Mouse (Mus musculus) mouse embryonic stem cell (cell line): Measurements from ENCODE around the gene Ankrd2.

Experiments
- in situ Hi-C, 2 experiments: fragments of 300-500 bp; cut with MboI; formaldehyde crosslinking; loops; 1 replicate in 1 of 2; 3 replicates in 1 of 2; pipeline ENCODE4 v1.14.3; 2019 to 2020; ENCODE audit warnings: low sequenced_read_pairs in 2 of 2, low pct_unique_long_range_greater_than_20kb in 1 of 2, mixed read lengths in 1 of 2; ENCODE audit not compliant: unreplicated experiment in 1 of 2

The Ankrd2 gene

GRCm38 (mm10) chr19:42043988-42044387, 8.2 kb downstream of the Ankrd2 start:
- in situ Hi-C loops, result loop anchor here in 1 of 2 experiments (5.0 kb wide), 1 partner anchor 118 kb away; the partner anchor contains the start of gene Zfyve27

GRCm38 (mm10) chr19:42045269-42046102, 9.7 kb downstream of the Ankrd2 start, which contains the start of gene Hoga1:
Gene Hoga1, plus strand, starts transcription at chr19:42045610.
- in situ Hi-C loops, result no loop called here

- in situ Hi-C loops, result no loop called here
Measured at GRCm38 (mm10) chr19:42050251-42050650, 14.5 kb downstream of the Ankrd2 start.

- in situ Hi-C loops, result no loop called here
Measured at GRCm38 (mm10) chr19:42051351-42051750, 15.6 kb downstream of the Ankrd2 start.

- in situ Hi-C loops, result no loop called here
Measured at GRCm38 (mm10) chr19:42051948-42052347, 16.1 kb downstream of the Ankrd2 start, which contains the start of gene 4933411K16Rik. Gene 4933411K16Rik, plus strand, starts transcription at chr19:42052248.

- in situ Hi-C loops, result no loop called here
Measured at GRCm38 (mm10) chr19:42054255-42054654, 18.5 kb downstream of the Ankrd2 start.

- in situ Hi-C loops, result no loop called here
Measured at GRCm38 (mm10) chr19:42055881-42056280, 20.1 kb downstream of the Ankrd2 start.

GRCm38 (mm10) chr19:42056719-42057409, 21.1 kb downstream of the Ankrd2 start:
- in situ Hi-C loops, result no loop called here

GRCm38 (mm10) chr19:42058426-42058825, 22.6 kb downstream of the Ankrd2 start:
- in situ Hi-C loops, result no loop called here

- in situ Hi-C loops, result no loop called here
Measured at GRCm38 (mm10) chr19:42061443-42061842, 25.6 kb downstream of the Ankrd2 start.

GRCm38 (mm10) chr19:42068441-42069240, 32.8 kb downstream of the Ankrd2 start:
- in situ Hi-C loops, result no loop called here

- in situ Hi-C loops, result no loop called here
Measured at GRCm38 (mm10) chr19:42069241-42069525, 33.4 kb downstream of the Ankrd2 start.

GRCm38 (mm10) chr19:42071221-42071620, 35.4 kb downstream of the Ankrd2 start:
- in situ Hi-C loops, result no loop called here

- in situ Hi-C loops, result no loop called here
Measured at GRCm38 (mm10) chr19:42071886-42072608, 36.2 kb downstream of the Ankrd2 start.

GRCm38 (mm10) chr19:42072802-42073201, 37.0 kb downstream of the Ankrd2 start:
- in situ Hi-C loops, result no loop called here

GRCm38 (mm10) chr19:42075051-42075450, 39.3 kb downstream of the Ankrd2 start:
- in situ Hi-C loops, result no loop called here

GRCm38 (mm10) chr19:42075992-42076391, 40.2 kb downstream of the Ankrd2 start:
- in situ Hi-C loops, result no loop called here

- in situ Hi-C loops, result no loop called here
Measured at GRCm38 (mm10) chr19:42078566-42078965, 42.8 kb downstream of the Ankrd2 start.
